Mouse (Mus musculus): ENCODE measurements at regions not wholly inside any gene's neighbourhood (a gene's known extent, or its start where the extent isn't known, plus 50 kb on each side); places are given as distances from the start of the nearest gene placed in this dataset.

- DNase-seq (ENCODE audit: low spot score in 2 of 2) = no peak
These were observed 569.8 kb downstream of the Pcdh19 start for GRCm38 (mm10) chrX:133119026-133119425.

DNA sequence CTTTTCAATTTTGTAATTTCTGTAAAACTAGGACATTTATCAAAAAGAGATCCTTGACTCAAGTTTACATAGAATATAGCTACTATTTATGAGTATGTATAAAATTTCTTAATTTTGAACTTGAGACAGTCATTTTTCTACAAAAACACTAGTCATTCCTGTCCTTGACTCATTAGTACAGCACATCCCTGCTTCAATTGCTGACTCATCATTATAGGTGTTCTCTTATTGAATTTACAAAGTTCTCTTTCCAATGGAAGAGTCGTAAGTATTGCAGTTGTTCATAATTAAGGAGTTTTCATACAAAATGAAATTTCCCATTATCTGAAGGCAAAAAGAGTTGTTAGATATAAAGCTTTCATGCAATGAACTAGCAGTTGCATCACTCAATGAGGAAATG, 578.6 kb downstream of the Pcdh19 start:
- DNase-seq (ENCODE audit: low spot score in 2 of 2) = no peak

GRCm38 (mm10) chrX:133092983-133093382, 595.8 kb downstream of the Pcdh19 start:
- DNase-seq (ENCODE audit: low spot score in 2 of 2) = no peak

GRCm38 (mm10) chrX:133064116-133064515, 624.7 kb downstream of the Pcdh19 start:
- peak in 1 of 2 experiments; percentile 22 for DNase-seq (ENCODE audit: low spot score in 2 of 2)
